Mouse (Mus musculus) 3134 (cell line): ENCODE measurements at regions not wholly inside any gene's neighbourhood (a gene's known extent, or its start where the extent isn't known, plus 50 kb on each side); places are given as distances from the start of the nearest gene placed in this dataset.

Experiments
- DNase-seq: peaks from one replicate; pipeline ENCODE4 v3.0.0-alpha.2; 2011; ENCODE audit warnings: low spot score; ENCODE audit not compliant: insufficient read length; ENCODE audit errors: extremely low read depth

- DNase-seq: no peak
Measured at GRCm38 (mm10) chr14:71486176-71486970, 886.7 kb upstream of the Fam160b2 start.

GRCm38 (mm10) chr14:71475656-71476055, 876.0 kb upstream of the Fam160b2 start:
- DNase-seq: no peak

GRCm38 (mm10) chr14:71473907-71474306, 874.3 kb upstream of the Fam160b2 start:
- no peak for DNase-seq

- DNase-seq: no peak
Measured at GRCm38 (mm10) chr14:71432364-71432763, 832.7 kb upstream of the Fam160b2 start.
